Mouse (Mus musculus) thymus, adult 2 months (tissue): Measurements from ENCODE around the gene Jdp2.

Source experiments
- CTCF ChIP-seq: fragments of 200-500 bp; IDR thresholded peaks from 2 replicates; pipeline ENCODE4 v1.5.1; 2012; ENCODE audit warnings: mild to moderate bottlenecking, control low read depth, low read length, moderate library complexity, borderline replicate concordance; ENCODE audit not compliant: control insufficient read depth, poor library complexity, insufficient read depth; ENCODE audit errors: extremely low read depth
- POLR2A ChIP-seq: fragments of 200-500 bp; IDR thresholded peaks from 2 replicates; pipeline ENCODE4 v1.6.1; 2012; ENCODE audit warnings: mild to moderate bottlenecking, low read length, control low read depth, moderate library complexity; ENCODE audit not compliant: control insufficient read depth, poor library complexity, insufficient read depth; ENCODE audit errors: extremely low read depth

- TF ChIP-seq CTCF (no peak), POLR2A (no peak)
Observed at GRCm38 (mm10) chr12:85621027-85621426, 22.2 kb downstream of the Jdp2 start.
